Mouse (Mus musculus) brain, embryonic 14.5 days (tissue): Measurements from ENCODE around the gene Ropn1.

Experiments
- CTCF ChIP-seq: fragments of 200-500 bp; IDR thresholded peaks from 2 replicates; pipeline ENCODE4 v1.5.1; 2012; ENCODE audit warnings: inconsistent platforms, mild to moderate bottlenecking, moderate library complexity, borderline replicate concordance; ENCODE audit not compliant: insufficient read depth, insufficient read length; ENCODE audit errors: extremely low read depth
- POLR2A ChIP-seq: fragments of 200-500 bp; IDR thresholded peaks from 2 replicates; pipeline ENCODE4 v1.6.1; 2012; ENCODE audit warnings: mild to moderate bottlenecking, inconsistent platforms, borderline replicate concordance; ENCODE audit not compliant: poor library complexity, insufficient read depth, insufficient read length, severe bottlenecking; ENCODE audit errors: extremely low read depth

DNA sequence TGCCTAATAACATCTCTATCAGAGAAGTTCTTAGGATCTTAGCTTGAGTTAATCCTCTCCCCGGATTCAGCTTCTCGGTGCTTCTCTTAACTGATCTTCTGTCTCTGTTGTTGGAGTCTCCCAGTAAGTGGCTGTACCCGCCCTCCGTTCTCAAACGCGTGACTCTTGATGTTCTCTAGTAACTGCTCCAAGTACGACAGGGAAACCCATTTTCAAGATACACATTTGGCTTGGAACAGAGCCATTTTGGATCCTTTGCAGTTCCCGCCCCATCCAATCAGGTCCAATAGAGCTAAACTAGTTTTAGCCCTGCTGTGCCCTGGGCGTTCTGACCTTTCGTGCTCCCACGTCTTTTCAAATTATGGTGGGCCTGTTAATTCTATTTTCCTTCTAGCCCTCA is 41.4 kb downstream of the Ropn1 start:
- TF ChIP-seq CTCF (no peak), POLR2A (no peak)
